Mouse (Mus musculus) MEL (cell line): ENCODE data around the gene Lce1a2.

ENCODE experiments used
- CTCF ChIP-seq, 3 experiments: IDR thresholded peaks in 2 of 3; conservative IDR thresholded peaks in 1 of 3; 2 replicates each; pipeline ENCODE4 v1.5.1; 2011 to 2012; ENCODE audit warnings: low read length in 3 of 3, low read depth in 2 of 3, mild to moderate bottlenecking in 2 of 3, improper control_type of control experiment in 1 of 3, inconsistent platforms in 1 of 3, mixed read lengths in 1 of 3, moderate library complexity in 1 of 3; ENCODE audit not compliant: control insufficient read depth in 1 of 3, insufficient read depth in 1 of 3, poor library complexity in 1 of 3, severe bottlenecking in 1 of 3
- ELF1 ChIP-seq: IDR thresholded peaks from 2 replicates; pipeline ENCODE4 v1.6.1; 2014; ENCODE audit warnings: low read depth, mild to moderate bottlenecking, inconsistent platforms, low read length, improper control_type of control experiment, moderate library complexity
- EP300 ChIP-seq, 2 experiments: IDR thresholded peaks; 2 replicates each; pipeline ENCODE4 v1.6.1; 2011; ENCODE audit warnings: improper control_type of control experiment in 2 of 2, low read length in 2 of 2, low read depth in 1 of 2, mild to moderate bottlenecking in 1 of 2
- TBP ChIP-seq: IDR thresholded peaks from 2 replicates; pipeline ENCODE4 v1.8.0; 2011; ENCODE audit warnings: low read depth, low read length, improper control_type of control experiment

DNA sequence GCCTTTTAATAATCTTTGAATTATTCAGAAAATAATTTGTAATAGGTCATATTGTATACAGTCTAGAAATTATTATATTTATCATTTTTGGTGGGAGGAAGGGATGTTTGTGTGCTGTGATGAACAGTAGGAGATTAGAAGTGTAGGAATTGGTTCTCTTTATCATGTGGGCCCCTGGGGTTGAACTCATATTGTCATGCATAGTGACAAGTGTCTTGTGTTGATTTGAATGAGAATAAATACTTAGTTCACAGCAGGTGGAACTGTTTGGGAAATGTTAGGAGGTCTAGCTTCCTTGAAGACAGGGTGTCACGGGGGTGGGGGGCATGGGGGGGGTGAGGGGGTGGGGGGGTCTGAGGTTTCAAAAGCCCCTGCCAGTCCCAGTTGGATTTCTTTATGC, 24.5 kb upstream of the Lce1a2 start:
- TF ChIP-seq CTCF (IDR thresholded peaks at IDR 0.05 in 2 of 3, conservative IDR thresholded peaks at IDR 0.05 in 1 of 3; ENCODE audit: control insufficient read depth in 1 of 3, insufficient read depth in 1 of 3, low read depth in 2 of 3, low read length in 3 of 3, poor library complexity in 1 of 3, severe bottlenecking in 1 of 3): no peak
- no peak for TF ChIP-seq EP300 (IDR thresholded peaks at IDR 0.05; ENCODE audit: low read depth in 1 of 2, low read length in 2 of 2)
- TF ChIP-seq TBP: no peak
- TF ChIP-seq ELF1: no peak
